Mouse (Mus musculus): ENCODE data around the gene Slc29a1. TPM values are rescaled to one million over a fixed set of nuclear protein-coding genes. Genes with fewer than 3 reads are reported as not detected.

Gene Slc29a1
- total and polyA plus RNA-seq, 3 experiments = 80.3 to 160 (median 84.6) TPM

- Histone ChIP-seq H3K4me3 (0 out of 2 replicates have a peak overlapping the region, but pooled peaks have one; percentile 3), H3K36me3 (ENCODE audit: control insufficient read depth, insufficient read depth, low read length) (peaks cover 9% of the 10 kb centered on the region; the same call in 1 of the 2 replicates), H3K4me1 (ENCODE audit: control insufficient read depth, insufficient read depth, low read length) (peaks cover 29% of the 10 kb centered on the region), H3K27ac (peak overlapping the region; percentile 76), H3K79me2 (replicated peaks; ENCODE audit: control insufficient read depth, insufficient read depth, low read length) (no peaks in the 10 kb centered on the region), H3K9ac (ENCODE audit: low read depth, low read length) (no peak overlapping the region; the same call in 1 of the 2 replicates), H3K27me3 (ENCODE audit: control insufficient read depth, insufficient read depth, low read length) (no peaks in the 10 kb centered on the region)
- WGBS = 20% methylated on average over 12 of the region's 12 CpGs
- intact Hi-C loops (cut with DNase I) = loop anchor here (1.0 to 10.0 kb wide), 5 partner anchors 48 to 574 kb away; partner anchors contain the start of gene Mad2l1bp
- DNase-seq = peak; percentile 58 to 59
- peak; percentile 17; the same call in 1 of the 2 replicates for TF ChIP-seq POLR2A (IDR thresholded peaks at IDR 0.05; ENCODE audit: insufficient read depth, low read depth, low read length)
- TF ChIP-seq CTCF (IDR thresholded peaks at IDR 0.05) = no peak
- TF ChIP-seq EP300 (IDR thresholded peaks at IDR 0.05; ENCODE audit: insufficient read depth, low read depth, low read length) = 0 out of 2 replicates have a peak, but pooled peaks have one; percentile 5
Observed at GRCm38 (mm10) chr17:45580958-45581477, 18.4 kb downstream of the Slc29a1 start.

DNA sequence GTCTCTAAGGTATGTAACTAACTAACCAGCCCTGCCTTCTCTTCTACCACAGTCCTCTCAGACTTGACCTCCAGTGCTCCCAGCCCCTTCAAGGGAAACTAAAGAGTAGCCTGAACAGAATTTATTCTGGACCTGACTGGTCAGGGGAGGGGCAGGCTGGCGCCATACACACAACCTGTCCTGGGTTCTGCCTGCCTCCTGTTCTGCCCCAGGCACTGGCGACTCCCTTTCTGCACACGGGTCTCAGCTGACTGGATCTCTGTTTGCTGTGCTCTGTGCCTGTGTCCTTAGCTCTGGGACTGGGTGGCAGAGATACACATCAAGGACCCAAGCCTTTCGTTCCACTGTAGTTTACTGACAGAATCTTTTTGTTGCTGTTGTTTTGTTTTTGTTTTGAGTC lies 19.9 kb downstream of the Slc29a1 start:
- DNase-seq = peak in 1 of 2 experiments; percentile 16
- no peak overlapping the region for H3K9ac ChIP-seq (ENCODE audit: low read depth, low read length)
- WGBS = 94% methylated on average over 4 of the region's 4 CpGs
- intact Hi-C loops (cut with DNase I) = no loop called here
- H3K27me3 ChIP-seq (ENCODE audit: control insufficient read depth, insufficient read depth, low read length) = no peaks in the 10 kb centered on the region
- TF ChIP-seq CTCF (IDR thresholded peaks at IDR 0.05) (no peak), EP300 (IDR thresholded peaks at IDR 0.05; ENCODE audit: insufficient read depth, low read depth, low read length) (no peak), POLR2A (IDR thresholded peaks at IDR 0.05; ENCODE audit: insufficient read depth, low read depth, low read length) (no peak)
- no peak overlapping the region for H3K4me3 ChIP-seq
- H3K4me1 ChIP-seq (ENCODE audit: control insufficient read depth, insufficient read depth, low read length) = peaks cover 16% of the 10 kb centered on the region
- peaks cover 4% of the 10 kb centered on the region; the same call in 1 of the 2 replicates for H3K36me3 ChIP-seq (ENCODE audit: control insufficient read depth, insufficient read depth, low read length)
- H3K79me2 ChIP-seq (replicated peaks; ENCODE audit: control insufficient read depth, insufficient read depth, low read length) = no peaks in the 10 kb centered on the region
- no peak overlapping the region for H3K27ac ChIP-seq

DNA sequence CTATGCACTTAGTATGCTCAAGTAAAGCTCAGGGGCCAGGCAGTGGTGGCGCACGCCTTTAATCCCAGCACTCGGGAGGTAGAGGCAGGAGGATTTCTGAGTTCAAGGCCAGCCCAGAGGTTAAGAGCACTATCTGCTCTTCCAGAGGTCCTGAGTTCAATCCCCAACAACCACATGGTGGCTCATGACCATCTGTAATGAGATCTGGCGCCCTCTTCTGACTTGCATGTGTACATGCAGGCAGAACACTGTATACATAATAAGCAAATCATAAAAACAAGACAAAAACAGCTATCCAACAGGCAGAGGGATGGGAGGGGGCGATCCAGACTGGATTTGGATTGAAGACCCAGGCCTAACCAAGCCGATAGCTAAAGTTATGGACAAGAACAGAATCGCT lies 20.6 kb downstream of the Slc29a1 start:
- Histone ChIP-seq H3K27ac (no peak overlapping the region; the same call in 1 of the 2 replicates), H3K4me1 (ENCODE audit: control insufficient read depth, insufficient read depth, low read length) (peaks cover 15% of the 10 kb centered on the region), H3K9ac (ENCODE audit: low read depth, low read length) (no peak overlapping the region), H3K79me2 (replicated peaks; ENCODE audit: control insufficient read depth, insufficient read depth, low read length) (no peaks in the 10 kb centered on the region), H3K4me3 (no peak overlapping the region), H3K27me3 (ENCODE audit: control insufficient read depth, insufficient read depth, low read length) (no peaks in the 10 kb centered on the region), H3K36me3 (ENCODE audit: control insufficient read depth, insufficient read depth, low read length) (peaks cover under 1% of the 10 kb centered on the region; the same call in 1 of the 2 replicates)
- no peak for TF ChIP-seq EP300 (IDR thresholded peaks at IDR 0.05; ENCODE audit: insufficient read depth, low read depth, low read length)
- TF ChIP-seq CTCF (IDR thresholded peaks at IDR 0.05) = peak; percentile 70
- TF ChIP-seq POLR2A (IDR thresholded peaks at IDR 0.05; ENCODE audit: insufficient read depth, low read depth, low read length) = no peak
- intact Hi-C loops (cut with DNase I) = no loop called here
- DNase-seq = peak in 1 of 2 experiments; percentile 26
- 78% methylated on average over 7 of the region's 7 CpGs for WGBS

GRCm38 (mm10) chr17:45578242-45578641 lies 21.2 kb downstream of the Slc29a1 start:
- 30% methylated on average over 5 of the region's 5 CpGs for WGBS
- Histone ChIP-seq H3K36me3 (ENCODE audit: control insufficient read depth, insufficient read depth, low read length) (no peaks in the 10 kb centered on the region), H3K79me2 (replicated peaks; ENCODE audit: control insufficient read depth, insufficient read depth, low read length) (no peaks in the 10 kb centered on the region), H3K27ac (no peak overlapping the region; the same call in 1 of the 2 replicates), H3K9ac (ENCODE audit: low read depth, low read length) (no peak overlapping the region), H3K4me1 (ENCODE audit: control insufficient read depth, insufficient read depth, low read length) (peaks cover 12% of the 10 kb centered on the region), H3K4me3 (no peak overlapping the region), H3K27me3 (ENCODE audit: control insufficient read depth, insufficient read depth, low read length) (no peaks in the 10 kb centered on the region)
- TF ChIP-seq CTCF (IDR thresholded peaks at IDR 0.05) = no peak
- no peak for TF ChIP-seq EP300 (IDR thresholded peaks at IDR 0.05; ENCODE audit: insufficient read depth, low read depth, low read length)
- no peak for TF ChIP-seq POLR2A (IDR thresholded peaks at IDR 0.05; ENCODE audit: insufficient read depth, low read depth, low read length)
- DNase-seq = no peak
- intact Hi-C loops (cut with DNase I) = no loop called here

GRCm38 (mm10) chr17:45575123-45575897 lies 24.1 kb downstream of the Slc29a1 start:
- Histone ChIP-seq H3K9ac (ENCODE audit: low read depth, low read length) (no peak overlapping the region), H3K36me3 (ENCODE audit: control insufficient read depth, insufficient read depth, low read length) (peaks cover 6% of the 10 kb centered on the region), H3K4me1 (ENCODE audit: control insufficient read depth, insufficient read depth, low read length) (peaks cover 4% of the 10 kb centered on the region), H3K79me2 (replicated peaks; ENCODE audit: control insufficient read depth, insufficient read depth, low read length) (no peaks in the 10 kb centered on the region), H3K4me3 (no peak overlapping the region), H3K27ac (peak overlapping the region; percentile 33; the same call in 1 of the 2 replicates), H3K27me3 (ENCODE audit: control insufficient read depth, insufficient read depth, low read length) (no peaks in the 10 kb centered on the region)
- TF ChIP-seq EP300 (IDR thresholded peaks at IDR 0.05; ENCODE audit: insufficient read depth, low read depth, low read length) = no peak
- WGBS = 91% methylated on average over 8 of the region's 8 CpGs
- intact Hi-C loops (cut with DNase I) = no loop called here
- no peak for DNase-seq
